Mouse (Mus musculus): Measurements from ENCODE around the gene Sap30bp. TPM values are rescaled to one million over a fixed set of nuclear protein-coding genes. Genes with fewer than 3 reads are reported as not detected.

The Sap30bp gene
- total RNA-seq, 2 experiments from 2014 or later: 47.6 to 48.3 TPM

- no peak for DNase-seq (ENCODE audit: low spot score in 2 of 2)
- intact Hi-C loops (cut with DNase I): no loop called here
These were observed 77.9 kb downstream of the Sap30bp start for GRCm38 (mm10) chr11:116010948-116011347.

GRCm38 (mm10) chr11:116011529-116012261 lies 78.6 kb downstream of the Sap30bp start:
- intact Hi-C loops (cut with DNase I): no loop called here
- DNase-seq (ENCODE audit: low spot score in 2 of 2): no peak

GRCm38 (mm10) chr11:116012262-116012947 lies 79.3 kb downstream of the Sap30bp start, which contains the start of gene Galk1:
Gene Galk1, minus strand, starts transcription at chr11:116012719.
- peak; percentile 78 to 84 for DNase-seq (ENCODE audit: low spot score in 2 of 2)
- intact Hi-C loops (cut with DNase I): no loop called here

GRCm38 (mm10) chr11:116014821-116015220 lies 81.7 kb downstream of the Sap30bp start:
- intact Hi-C loops (cut with DNase I): no loop called here

More at GRCm38 (mm10) chr11:116014821-116015220, 81.7 kb downstream of the Sap30bp start:
- DNase-seq (ENCODE audit: low spot score in 2 of 2): no peak

Other genes starting within 250 kb of the Sap30bp start
- gene Grb2, start 224.7 kb upstream of the Sap30bp start, total RNA-seq (2021): 100 to 1,000 TPM; 175 to 190 TPM
- 10 to 100 TPM; 54.9 to 69.9 TPM for gene Tmem94, start 167.8 kb upstream of the Sap30bp start, total RNA-seq (2021)
- 10 to 100 TPM; 19.1 to 19.9 TPM for gene Caskin2, start 119.6 kb upstream of the Sap30bp start, total RNA-seq (2021)
- gene Tsen54, start 118.6 kb upstream of the Sap30bp start, total RNA-seq (2021): 10 to 100 TPM; 10.6 to 16.0 TPM
- 1 to 10 TPM; 2.6 to 3.9 TPM for gene Llgl2, start 109.2 kb upstream of the Sap30bp start, total RNA-seq (2021)
- under 1 TPM; 0.34 to 0.52 TPM for gene Myo15b, start 74.9 kb upstream of the Sap30bp start, total RNA-seq (2021)
- not detected for gene Smim5, start 33.3 kb upstream of the Sap30bp start, total RNA-seq (2021)
- not detected for gene Smim6, start 21.3 kb upstream of the Sap30bp start, total RNA-seq (2021)
- 10 to 100 TPM; 23.4 to 30.7 TPM for gene Recql5, start 195 bp downstream of the Sap30bp start, total RNA-seq (2021)
- gene Itgb4, start 41.4 kb downstream of the Sap30bp start, total RNA-seq (2021): 1 to 10 TPM; 5.1 to 7.3 TPM
- 10 to 100 TPM; 15.8 to 18.6 TPM for gene Galk1, start 79.4 kb downstream of the Sap30bp start, total RNA-seq (2021)
- gene H3f3b, start 94.7 kb downstream of the Sap30bp start, total RNA-seq (2021): 100 to 1,000 TPM; 253 to 254 TPM
- 10 to 100 TPM; 18.9 to 27.0 TPM for gene Unk, start 97.0 kb downstream of the Sap30bp start, total RNA-seq (2021)
- 1 to 10 TPM in 1 of 2 experiments, under 1 TPM in 1; 0.93 to 1.0 TPM for gene Unc13d, start 144.7 kb downstream of the Sap30bp start, total RNA-seq (2021)
- gene Wbp2, start 153.7 kb downstream of the Sap30bp start, total RNA-seq (2021): 100 to 1,000 TPM; 388 to 420 TPM
- 1 to 10 TPM; 7.0 to 9.6 TPM for gene Trim47, start 193.9 kb downstream of the Sap30bp start, total RNA-seq (2021)
- 1 to 10 TPM; 7.2 to 8.4 TPM for gene Trim65, start 197.8 kb downstream of the Sap30bp start, total RNA-seq (2021)
- 10 to 100 TPM; 58.3 to 62.1 TPM for gene Mrpl38, start 205.6 kb downstream of the Sap30bp start, total RNA-seq (2021)
- 10 to 100 TPM; 65.5 to 98.0 TPM for gene Fbf1, start 234.9 kb downstream of the Sap30bp start, total RNA-seq (2021)

Measured in left cerebral cortex, postnatal 36 days (tissue).